Mouse (Mus musculus) limb, embryonic 10.5 days (tissue): ENCODE measurements around the gene Olfr523. TPM values are rescaled to one million over a fixed set of nuclear protein-coding genes. Genes with fewer than 3 reads are reported as not detected.
"Not testable (repeated sequence)": the region's sequence is repeated elsewhere in the genome, so short reads cannot be mapped to it uniquely, and the experiment has no call there.

Experiments
- DNase-seq: peaks from one replicate; pipeline ENCODE4 v3.0.0-alpha.2; 2017; ENCODE audit warnings: low spot score
- H3K27ac ChIP-seq: fragments of 300-500 bp; sonication (generic); 2 replicates; pipeline ENCODE4 v1.5.1; 2016; ENCODE audit warnings: mild to moderate bottlenecking
- H3K27me3 ChIP-seq: fragments of 300-500 bp; sonication (generic); 2 replicates; pipeline ENCODE4 v1.6.1; 2016; ENCODE audit warnings: low read depth, mild to moderate bottlenecking; ENCODE audit not compliant: poor library complexity, severe bottlenecking
- H3K36me3 ChIP-seq: fragments of 300-500 bp; sonication (generic); 2 replicates; pipeline ENCODE4 v1.6.1; 2016; ENCODE audit warnings: mild to moderate bottlenecking, moderate library complexity
- H3K4me1 ChIP-seq: fragments of 300-500 bp; sonication (generic); 2 replicates; pipeline ENCODE4 v1.6.1; 2016
- H3K4me3 ChIP-seq: fragments of 300-500 bp; sonication (generic); 2 replicates; pipeline ENCODE4 v1.5.1; 2016; ENCODE audit warnings: mild to moderate bottlenecking, moderate library complexity
- H3K9me3 ChIP-seq: fragments of 300-500 bp; sonication (generic); replicated peaks from 2 replicates; pipeline ENCODE4 v1.6.1; 2016; ENCODE audit warnings: mild to moderate bottlenecking
- WGBS: fragments of 180-500 bp; shearing (Covaris S2); methylation state at CpG from one replicate; pipeline ENCODE4 v1.1.7; 2016; 5-methylcytosine and 5-hydroxymethylcytosine counted together
- polyA plus RNA-seq: library from polyadenylated mRNA; unstranded; fragments of >200 nt; fragmentation: Nextera tagmentation; extraction: Ambion mirVana; gene quantifications from 2 replicates; pipeline ENCODE4 v1.2.1, GENCODE M21; 2016

Gene Olfr523
- not detected in 2 replicates for polyA plus RNA-seq

GRCm38 (mm10) chr7:140172936-140173335, at the start of gene Olfr523:
Gene Olfr523 (plus strand): TSS chr7:140173217.
- Histone ChIP-seq H3K27ac (no peak within 1 kb of the TSS), H3K27me3 (no peaks in the 10 kb centered on the region), H3K36me3 (no peaks in the 10 kb centered on the region), H3K4me1 (no peaks in the 10 kb centered on the region), H3K4me3 (no peak within 1 kb of the TSS), H3K9me3 (no peaks in the 10 kb centered on the region)
- WGBS, result 62% methylated on average over 1 of the region's 1 CpGs
- DNase-seq, result no peak

- no peak overlapping the region for H3K27ac ChIP-seq
- no peaks in the 10 kb centered on the region for H3K27me3 ChIP-seq
- H3K9me3 ChIP-seq, result no peaks in the 10 kb centered on the region
- no peak overlapping the region for H3K4me3 ChIP-seq
- peaks cover 16% of the 10 kb centered on the region for H3K4me1 ChIP-seq
- WGBS, result 100% methylated on average over 1 of the region's 1 CpGs
- peaks cover 4% of the 10 kb centered on the region; the same call in 1 of the 2 replicates for H3K36me3 ChIP-seq
- DNase-seq, result no peak
Observed at GRCm38 (mm10) chr7:140124382-140124781, 48.6 kb upstream of the Olfr523 start.

- peak; percentile 94 for DNase-seq
- H3K4me3 ChIP-seq, result peak overlapping the region; percentile 68
- 1% methylated on average over 40 of the region's 40 CpGs for WGBS
- no peaks in the 10 kb centered on the region for H3K9me3 ChIP-seq
- peak overlapping the region; percentile 90 for H3K27ac ChIP-seq
- H3K4me1 ChIP-seq, result peaks cover 16% of the 10 kb centered on the region
- peaks cover 14% of the 10 kb centered on the region for H3K36me3 ChIP-seq
- H3K27me3 ChIP-seq, result no peaks in the 10 kb centered on the region
Observed at GRCm38 (mm10) chr7:140125278-140126021, 47.6 kb upstream of the Olfr523 start.

GRCm38 (mm10) chr7:140126022-140126350, 47.0 kb upstream of the Olfr523 start:
- H3K36me3 ChIP-seq, result peaks cover 20% of the 10 kb centered on the region
- H3K4me3 ChIP-seq, result peak overlapping the region; percentile 68
- no peak for DNase-seq
- peak overlapping the region; percentile 90 for H3K27ac ChIP-seq
- no peaks in the 10 kb centered on the region for H3K9me3 ChIP-seq
- H3K4me1 ChIP-seq, result peaks cover 16% of the 10 kb centered on the region
- H3K27me3 ChIP-seq, result no peaks in the 10 kb centered on the region
- WGBS, result 3% methylated on average over 5 of the region's 5 CpGs

- Histone ChIP-seq H3K27ac (no peak overlapping the region), H3K36me3 (peaks cover 26% of the 10 kb centered on the region), H3K9me3 (no peaks in the 10 kb centered on the region), H3K4me1 (peaks cover 16% of the 10 kb centered on the region), H3K27me3 (no peaks in the 10 kb centered on the region), H3K4me3 (0 out of 2 replicates have a peak overlapping the region, but pooled peaks have one; percentile 6)
- DNase-seq, result no peak
- 86% methylated on average over 3 of the region's 3 CpGs for WGBS
Observed at GRCm38 (mm10) chr7:140126934-140127333, 46.1 kb upstream of the Olfr523 start.

GRCm38 (mm10) chr7:140127911-140128310, 45.1 kb upstream of the Olfr523 start:
- Histone ChIP-seq H3K4me1 (peaks cover 16% of the 10 kb centered on the region), H3K36me3 (peaks cover 31% of the 10 kb centered on the region), H3K9me3 (no peaks in the 10 kb centered on the region), H3K4me3 (no peak overlapping the region), H3K27me3 (no peaks in the 10 kb centered on the region), H3K27ac (no peak overlapping the region)
- 84% methylated on average over 2 of the region's 2 CpGs for WGBS
- DNase-seq, result no peak

GRCm38 (mm10) chr7:140132184-140132583, 40.8 kb upstream of the Olfr523 start:
- not testable (repeated sequence) for H3K4me3 ChIP-seq, DNase-seq, H3K9me3 ChIP-seq, H3K27me3 ChIP-seq, H3K27ac ChIP-seq, H3K4me1 ChIP-seq
- H3K36me3 ChIP-seq, result peaks cover 46% of the 10 kb centered on the region
- WGBS, result 94% methylated on average over 7 of the region's 7 CpGs

- peaks cover 46% of the 10 kb centered on the region for H3K36me3 ChIP-seq
- H3K27ac ChIP-seq, H3K27me3 ChIP-seq, DNase-seq, H3K4me1 ChIP-seq, H3K9me3 ChIP-seq, H3K4me3 ChIP-seq: not testable (repeated sequence)
- 95% methylated on average over 7 of the region's 7 CpGs for WGBS
Observed at GRCm38 (mm10) chr7:140134033-140134432, 39.0 kb upstream of the Olfr523 start.

GRCm38 (mm10) chr7:140135106-140135770, 37.8 kb upstream of the Olfr523 start:
- Histone ChIP-seq H3K27me3 (no peaks in the 10 kb centered on the region), H3K4me3 (no peak overlapping the region), H3K36me3 (peaks cover 34% of the 10 kb centered on the region), H3K9me3 (no peaks in the 10 kb centered on the region), H3K4me1 (peaks cover 6% of the 10 kb centered on the region), H3K27ac (no peak overlapping the region)
- DNase-seq, result no peak
- WGBS, result 93% methylated on average over 5 of the region's 5 CpGs

- peak within 1 kb of the TSS; percentile 79 for H3K4me3 ChIP-seq
- WGBS, result 2% methylated on average over 39 of the region's 39 CpGs
- peaks cover 17% of the 10 kb centered on the region for H3K36me3 ChIP-seq
- H3K9me3 ChIP-seq, result no peaks in the 10 kb centered on the region
- H3K27ac ChIP-seq, result peak within 1 kb of the TSS; percentile 93
- H3K27me3 ChIP-seq, result no peaks in the 10 kb centered on the region
- DNase-seq, result peak; percentile 98
- H3K4me1 ChIP-seq, result peaks cover 6% of the 10 kb centered on the region
Observed at GRCm38 (mm10) chr7:140137135-140138020, 35.6 kb upstream of the Olfr523 start, which contains the start of gene Mtg1. Gene Mtg1 (plus strand): TSS chr7:140137564.

GRCm38 (mm10) chr7:140138021-140138310, 35.1 kb upstream of the Olfr523 start:
- Histone ChIP-seq H3K4me3 (peak overlapping the region; percentile 79), H3K4me1 (peaks cover 6% of the 10 kb centered on the region), H3K36me3 (peaks cover 16% of the 10 kb centered on the region), H3K27me3 (no peaks in the 10 kb centered on the region), H3K9me3 (no peaks in the 10 kb centered on the region), H3K27ac (peak overlapping the region; percentile 93)
- no peak for DNase-seq
- 1% methylated on average over 8 of the region's 8 CpGs for WGBS

GRCm38 (mm10) chr7:140141350-140141749, 31.7 kb upstream of the Olfr523 start:
- H3K9me3 ChIP-seq, result no peaks in the 10 kb centered on the region
- peaks cover 6% of the 10 kb centered on the region for H3K4me1 ChIP-seq
- H3K27ac ChIP-seq, result no peak overlapping the region
- no peak overlapping the region for H3K4me3 ChIP-seq
- no peaks in the 10 kb centered on the region for H3K27me3 ChIP-seq
- DNase-seq, result peak; percentile 55
- no peaks in the 10 kb centered on the region for H3K36me3 ChIP-seq
- 6% methylated on average over 14 of the region's 14 CpGs for whole genome bisulfite sequencing

GRCm38 (mm10) chr7:140144550-140144949, 28.5 kb upstream of the Olfr523 start:
- H3K27ac ChIP-seq, result no peak overlapping the region
- H3K36me3 ChIP-seq, result peaks cover 3% of the 10 kb centered on the region; the same call in 1 of the 2 replicates
- no peak for DNase-seq
- no peaks in the 10 kb centered on the region for H3K4me1 ChIP-seq
- no peaks in the 10 kb centered on the region for H3K9me3 ChIP-seq
- no peaks in the 10 kb centered on the region for H3K27me3 ChIP-seq
- no peak overlapping the region for H3K4me3 ChIP-seq
- WGBS, result 80% methylated on average over 4 of the region's 4 CpGs
